In genomic region chr2:29666589-29666988, GRCm38 (mm10) we compare ENCODE assay signal across 8 mouse cellular contexts. TPM values are rescaled to one million over a fixed set of nuclear protein-coding genes. Genes with fewer than 3 reads are reported as not detected.
DNase-seq lines count a peak whose midpoint lies in the region; ATAC-seq and TF ChIP-seq lines count a peak whose summit lies in the region.

No protein-coding gene starts in this region.

- no peaks in the 10 kb centered on the region for H3K27me3 ChIP-seq in kidney, postnatal 0 days (ENCODE audit: insufficient read depth, low read length)

- no peaks in the 10 kb centered on the region for H3K9me3 ChIP-seq in kidney, postnatal 0 days (replicated peaks; ENCODE audit: low read length)

- ATAC-seq in kidney, postnatal 0 days (replicated peaks; ENCODE audit: low FRiP score, low read depth) = no peak

- H3K27ac ChIP-seq in kidney, postnatal 0 days = no peak overlapping the region

- H3K4me2 ChIP-seq in kidney, postnatal 0 days (ENCODE audit: low read length) = no peak overlapping the region

- no peak overlapping the region for H3K9ac ChIP-seq in kidney, postnatal 0 days (ENCODE audit: low read depth, low read length)

- WGBS in kidney, postnatal 0 days = 9% methylated on average over 7 of the region's 7 CpGs

- no peaks in the 10 kb centered on the region for H3K36me3 ChIP-seq in kidney, postnatal 0 days (ENCODE audit: insufficient read depth, low read length)

- no peak overlapping the region for H3K4me3 ChIP-seq in kidney, postnatal 0 days (replicated peaks; ENCODE audit: low read depth, low read length)

- TF ChIP-seq CTCF in kidney, postnatal 0 days (IDR thresholded peaks at IDR 0.05; ENCODE audit: low read depth) = no peak

- intact Hi-C loops in left cerebral cortex, postnatal 4 days (cut with DNase I) = no loop called here

- H3K4me1 ChIP-seq in kidney, postnatal 0 days (replicated peaks; ENCODE audit: insufficient read depth, low read length) = peaks cover 50% of the 10 kb centered on the region

- peak; percentile 34 to 49 for DNase-seq in cerebellum, postnatal 10 days
- no peak for DNase-seq in cerebellum, postnatal 36 days
- DNase-seq in WW6 (ENCODE audit: low read depth, low spot score) = peak; percentile 53
- DNase-seq in gastrocnemius, postnatal 10 days = peak; percentile 47
- peak; percentile 80 for DNase-seq in kidney, postnatal 0 days (ENCODE audit: low spot score)
- peak; percentile 77 for DNase-seq in lung, postnatal 10 days
- no peak for DNase-seq in left cerebral cortex, postnatal 4 days
- no peak for DNase-seq in B cell, adult 2 months

RNA-seq across cellular contexts. Expression of gene Rapgef1, which starts 47.1 kb away (rescaled TPM):
- 10 to 100 TPM; 90.9 to 92.2 TPM for total RNA-seq in gastrocnemius, postnatal 10 days (2021)
- polyA plus RNA-seq in kidney, postnatal 0 days (2015; fragmentation: Nextera tagmentation; extraction: Ambion mirVana) = 10.4 and 12.0 TPM in 2 replicates
- 100 to 1,000 TPM; 149 to 155 TPM for total RNA-seq in left cerebral cortex, postnatal 4 days (2021)

Comparison
In these comparisons a context has a peak if more than half of its experiments do, and no peak if none do; other contexts are left out.
1. DNase-seq: peak in cerebellum, postnatal 10 days (2 of 2), WW6 (single experiment), gastrocnemius, postnatal 10 days (single experiment), kidney, postnatal 0 days (single experiment) and lung, postnatal 10 days (single experiment); none in cerebellum, postnatal 36 days (0 of 2), left cerebral cortex, postnatal 4 days (single experiment) and B cell, adult 2 months (0 of 2).